Mouse (Mus musculus) MEL-GATA-1-ER (cell line): ENCODE measurements around the gene Eno4.
"Not testable (repeated sequence)": the region's sequence is repeated elsewhere in the genome, so short reads cannot be mapped to it uniquely, and the experiment has no call there.

ENCODE experiments used
- DNase-seq: peaks from one replicate; pipeline ENCODE4 v3.0.0-alpha.2; 2012; ENCODE audit warnings: low read depth; ENCODE audit errors: extremely low read depth

Eno4 gene

DNA sequence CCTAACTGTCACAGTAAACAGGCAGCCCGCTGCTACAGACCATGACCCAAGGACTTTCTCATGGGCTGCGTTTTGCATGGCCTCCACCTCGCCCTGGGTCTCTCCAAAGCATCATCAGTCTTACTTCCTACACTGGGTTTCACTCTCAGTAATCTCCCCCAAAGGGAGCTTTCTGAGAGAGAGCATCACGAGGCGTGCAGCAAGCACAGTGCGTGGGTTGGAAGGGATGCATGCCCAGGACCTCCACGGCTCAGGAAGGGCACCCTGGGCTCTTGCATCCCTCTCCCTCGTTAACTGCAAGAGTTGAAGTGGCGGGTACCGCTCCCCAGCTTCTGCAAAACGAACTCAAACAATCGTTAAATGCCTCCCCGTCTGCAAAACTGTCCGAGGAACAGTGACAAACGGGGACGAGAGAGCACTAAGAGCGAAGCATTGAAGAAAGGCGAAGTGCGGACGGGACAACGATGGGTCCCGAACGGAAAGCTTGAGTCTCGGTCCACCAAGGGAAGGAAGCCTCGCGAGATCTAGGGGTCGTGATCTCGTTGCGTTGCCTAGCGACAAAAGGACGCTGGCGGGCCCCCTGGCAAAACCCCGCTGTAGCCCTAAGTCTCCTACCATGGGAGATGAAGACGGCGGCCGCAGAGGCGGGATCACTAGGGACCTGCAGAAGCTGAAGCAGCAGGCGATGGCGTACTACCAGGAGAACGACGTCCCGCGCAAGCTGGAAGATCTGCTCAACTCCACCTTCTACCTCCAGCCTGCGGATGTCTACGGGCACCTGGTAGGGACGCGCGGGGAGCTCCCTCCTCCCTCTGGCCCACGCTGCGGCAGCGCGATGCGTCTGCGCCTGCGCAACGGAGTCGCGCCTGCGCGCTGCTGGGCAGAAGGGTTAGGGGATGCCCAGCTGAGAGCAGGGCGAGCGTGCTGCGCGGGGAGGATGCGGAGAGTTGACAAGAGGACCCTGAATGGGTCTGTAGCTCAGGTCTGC is at the start of gene Eno4, which contains the start of gene Hspa12a:
Eno4 (plus strand) TSS at position 585 of the 988 bp plus-strand sequence.
Hspa12a (minus strand) TSS at position 814 of the 988 bp plus-strand sequence.
- DNase-seq: no peak

DNA sequence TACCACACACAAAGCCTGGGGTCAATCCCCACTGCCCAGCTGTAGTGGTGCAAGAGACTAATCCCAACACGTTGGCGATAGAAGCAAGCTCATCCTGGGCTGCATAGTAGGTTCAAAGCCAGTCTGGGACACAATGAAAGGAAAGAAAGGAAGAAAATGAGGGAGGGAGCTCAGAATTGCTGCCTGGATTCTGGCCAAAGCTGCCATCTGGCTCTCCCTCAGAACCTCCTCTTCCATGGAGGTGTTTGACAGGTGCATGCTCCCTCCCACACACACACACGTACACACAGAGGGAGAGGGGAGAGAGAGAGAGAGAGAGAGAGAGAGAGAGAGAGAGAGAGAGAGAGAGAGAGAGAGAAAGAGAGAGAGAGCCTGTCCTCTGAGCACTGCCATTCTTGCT is 47.0 kb upstream of the Eno4 start:
- no peak for DNase-seq

DNA sequence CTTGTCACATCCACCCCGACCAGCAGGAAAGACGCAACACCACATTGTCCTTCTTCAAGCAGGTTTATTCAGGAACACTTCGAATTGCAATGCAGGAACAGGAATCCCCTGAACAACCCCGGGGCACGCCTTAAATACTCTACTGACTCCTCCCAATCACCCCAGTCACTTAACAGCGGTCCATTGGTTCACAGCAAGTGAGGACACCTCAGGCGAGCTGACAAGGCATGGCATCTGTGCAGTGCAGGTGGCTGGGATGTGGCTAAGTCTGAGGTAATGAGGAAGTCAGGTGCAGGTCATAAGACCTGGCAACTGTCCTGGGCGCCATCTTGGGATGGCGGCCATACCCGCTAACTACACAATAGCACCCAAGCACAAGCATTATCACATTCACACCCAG is 42.8 kb upstream of the Eno4 start:
- DNase-seq: not testable (repeated sequence)

DNA sequence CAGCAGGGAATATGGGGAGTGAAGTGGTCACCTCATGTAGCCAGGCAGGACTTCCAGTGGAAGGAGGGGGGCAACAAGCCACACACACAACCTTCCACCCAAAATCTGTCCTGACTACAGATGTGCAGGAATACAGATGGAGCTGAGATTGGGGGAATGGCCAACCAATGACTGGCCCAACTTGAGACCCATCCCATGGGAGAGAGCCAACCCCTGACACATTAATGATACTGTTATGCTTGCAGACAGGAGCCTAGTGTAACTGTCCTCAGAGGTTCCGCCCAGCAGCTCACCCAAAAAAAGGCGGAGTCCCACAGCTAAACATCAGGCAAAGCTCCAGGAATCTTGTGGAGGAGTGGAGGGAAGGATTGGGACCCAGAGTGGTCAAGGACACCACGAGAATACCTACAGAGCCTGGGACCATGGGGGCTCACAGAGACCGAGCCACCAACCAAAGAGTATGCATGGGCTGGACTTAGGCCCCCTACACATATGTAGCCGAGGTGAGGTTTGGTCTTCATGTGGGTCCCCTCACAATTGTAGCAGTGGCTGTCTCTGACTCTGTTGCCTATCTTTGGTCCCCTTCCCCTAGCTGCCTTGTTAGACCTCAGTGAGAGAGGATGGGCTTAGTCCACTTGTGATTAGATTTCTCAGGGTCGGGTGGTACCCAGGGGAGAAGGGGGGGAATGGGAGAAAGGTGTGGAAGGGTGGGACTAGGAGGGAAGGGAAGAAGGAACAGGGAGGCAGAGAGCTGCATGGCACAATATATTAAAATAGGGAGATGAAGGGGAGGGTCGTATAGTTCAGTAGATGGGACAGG is 39.9 kb upstream of the Eno4 start:
- no peak for DNase-seq

DNA sequence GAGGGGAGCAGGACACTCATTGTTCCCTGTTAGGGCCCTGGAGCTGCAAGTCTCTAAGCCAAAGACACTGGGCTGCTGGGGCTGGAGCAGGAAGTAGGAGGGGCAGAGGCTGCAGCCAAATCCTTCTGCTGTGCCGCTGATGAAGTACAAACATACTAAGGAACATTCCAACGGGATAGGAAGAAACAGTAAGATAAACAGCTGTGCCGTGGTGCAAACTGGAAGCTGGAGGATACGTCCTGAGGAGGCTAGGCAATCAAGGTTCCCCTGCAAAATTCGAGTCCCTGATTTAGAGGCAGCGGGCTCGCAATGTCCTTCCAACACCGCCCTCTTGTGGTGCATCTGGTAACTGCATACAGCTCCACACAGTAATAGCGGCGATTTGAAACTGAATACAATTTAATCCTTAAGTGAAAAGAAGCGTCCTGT is 39.3 kb upstream of the Eno4 start:
- DNase-seq: peak; percentile 18

DNA sequence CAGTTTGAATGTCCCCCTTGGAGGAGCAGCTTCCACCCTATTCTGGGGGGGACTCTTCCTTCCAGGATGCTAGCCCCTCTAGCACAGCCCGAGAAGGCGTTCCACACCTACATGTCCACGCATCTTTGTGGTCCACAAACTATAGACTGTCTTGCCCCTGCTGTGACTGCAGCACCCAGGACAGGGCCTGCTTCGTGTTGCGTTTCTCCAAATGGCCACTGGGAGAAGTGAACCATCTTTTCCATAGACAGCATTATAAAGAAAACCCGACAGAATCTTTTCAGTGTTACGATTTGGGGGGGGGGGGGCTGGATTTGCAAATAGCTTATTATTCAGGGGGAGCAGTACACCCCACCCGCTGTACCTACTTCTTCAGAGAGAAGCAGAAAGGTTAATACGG is 36.5 kb upstream of the Eno4 start:
- DNase-seq: no peak

DNA sequence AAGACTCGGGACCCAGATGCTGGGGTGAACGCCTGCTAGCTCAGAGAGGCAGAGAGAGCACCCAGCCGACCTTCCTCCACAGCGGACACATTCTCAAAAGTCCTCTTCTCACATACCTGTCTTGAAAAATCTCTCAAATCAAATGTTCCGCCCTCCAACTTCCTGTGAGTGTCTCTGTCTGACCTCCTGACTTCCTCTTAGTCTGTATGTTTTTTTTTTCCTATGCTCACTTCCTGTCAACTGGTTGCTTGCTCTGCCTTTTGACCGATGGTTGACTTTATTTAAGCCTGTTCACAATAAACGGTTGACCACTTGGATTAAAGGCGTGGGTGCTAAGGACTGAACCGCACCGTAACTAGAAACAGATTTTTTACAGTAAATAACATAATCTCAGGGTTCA is 35.2 kb upstream of the Eno4 start:
- no peak for DNase-seq

DNA sequence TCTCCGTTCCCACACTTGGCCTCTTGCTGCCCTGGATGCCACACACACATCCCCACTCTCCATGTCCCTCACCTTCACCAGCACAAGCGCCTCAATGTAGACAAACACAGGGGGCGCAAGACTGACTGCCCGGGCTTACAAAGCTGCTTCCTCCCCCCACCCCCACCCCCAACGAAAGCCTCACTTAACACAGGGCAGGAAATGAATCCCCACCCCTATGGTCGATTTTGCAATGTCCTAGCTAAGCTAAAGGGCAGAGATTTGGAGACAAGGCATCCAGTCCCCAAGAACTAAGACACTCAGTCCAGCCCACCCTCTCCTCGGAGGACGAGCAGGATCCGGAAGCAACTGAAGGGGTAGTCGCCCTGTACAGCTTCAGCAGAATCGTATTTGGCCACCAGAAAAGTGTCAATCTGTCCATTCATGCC is 32.3 kb upstream of the Eno4 start:
- peak; percentile 18 for DNase-seq

DNA sequence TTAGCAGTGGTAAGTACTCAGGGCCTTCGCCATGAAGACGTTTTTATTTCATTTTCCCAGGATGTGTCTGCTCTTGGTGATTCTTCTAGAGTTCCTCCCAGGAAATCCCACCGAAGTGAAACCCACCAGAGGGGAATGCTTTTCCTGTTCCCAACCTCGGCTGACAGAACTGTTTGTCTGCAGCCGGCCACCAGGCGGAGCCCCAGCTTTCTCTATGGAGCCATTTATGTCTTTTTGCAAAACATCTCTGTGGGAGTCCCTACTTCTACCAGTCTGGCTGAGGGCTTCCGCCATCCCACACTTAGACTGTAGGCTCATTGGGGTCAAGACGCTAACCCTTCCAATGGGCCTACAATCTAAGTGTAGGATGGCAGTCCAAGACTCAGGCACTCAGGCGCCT is 31.8 kb upstream of the Eno4 start:
- DNase-seq: peak; percentile 11

DNA sequence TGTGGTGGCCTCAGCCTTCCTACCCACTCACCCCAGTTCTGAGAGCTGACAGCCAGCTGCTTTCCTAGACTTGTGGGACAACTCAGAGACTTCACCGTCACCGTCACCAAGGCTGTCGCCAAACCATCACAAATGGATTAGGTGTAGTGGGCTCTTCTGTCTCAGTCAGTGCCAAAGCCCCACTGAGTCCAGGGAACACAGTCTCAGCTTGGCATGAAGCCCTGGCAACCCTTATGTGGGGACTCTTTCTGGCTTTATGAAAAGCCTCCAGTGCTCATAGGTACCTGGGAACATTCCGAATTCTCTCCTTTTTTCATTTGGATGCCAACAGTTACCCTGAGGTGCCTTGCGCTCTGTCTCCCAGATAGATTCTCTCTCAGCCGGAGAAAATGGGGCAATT is 29.9 kb upstream of the Eno4 start:
- DNase-seq: no peak

DNA sequence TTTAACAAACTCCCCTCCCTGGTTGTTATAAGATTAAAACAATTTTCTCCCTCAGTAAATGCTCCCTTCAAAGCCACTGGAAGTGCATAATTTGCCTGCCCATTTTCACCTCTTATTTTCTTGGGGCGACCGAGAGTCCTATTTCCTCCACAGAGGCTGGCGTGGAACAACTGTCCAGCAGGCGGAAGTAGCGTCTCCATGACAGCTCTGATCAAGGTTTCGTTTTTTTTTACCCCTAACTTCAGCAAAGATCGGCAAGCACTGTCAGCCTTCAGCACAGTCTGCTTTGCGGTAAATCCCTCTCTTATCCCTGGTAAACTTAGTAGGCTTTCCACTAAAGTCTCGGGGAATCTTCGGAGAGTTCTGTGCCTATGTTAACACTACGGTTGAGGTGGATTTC is 24.6 kb upstream of the Eno4 start:
- DNase-seq: no peak

DNA sequence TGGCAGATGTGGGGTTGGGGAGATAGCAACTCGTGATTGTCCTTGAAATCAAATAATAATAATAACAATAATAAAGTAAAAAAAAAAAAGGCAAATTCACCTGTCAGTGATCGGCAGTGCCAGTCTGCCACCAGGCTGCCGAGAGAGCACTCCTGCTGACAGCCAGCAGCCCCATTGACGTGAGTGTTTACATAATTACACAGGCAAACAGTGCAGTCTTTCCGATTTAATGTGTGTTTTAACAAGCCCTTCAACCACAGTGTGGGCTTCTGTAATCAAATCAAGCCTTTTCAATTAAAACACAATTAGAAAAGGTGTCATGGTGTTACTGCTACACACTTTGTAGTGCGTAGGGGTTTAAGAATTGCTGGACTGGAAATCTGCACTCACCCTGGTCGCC is 24.1 kb upstream of the Eno4 start:
- no peak for DNase-seq

DNA sequence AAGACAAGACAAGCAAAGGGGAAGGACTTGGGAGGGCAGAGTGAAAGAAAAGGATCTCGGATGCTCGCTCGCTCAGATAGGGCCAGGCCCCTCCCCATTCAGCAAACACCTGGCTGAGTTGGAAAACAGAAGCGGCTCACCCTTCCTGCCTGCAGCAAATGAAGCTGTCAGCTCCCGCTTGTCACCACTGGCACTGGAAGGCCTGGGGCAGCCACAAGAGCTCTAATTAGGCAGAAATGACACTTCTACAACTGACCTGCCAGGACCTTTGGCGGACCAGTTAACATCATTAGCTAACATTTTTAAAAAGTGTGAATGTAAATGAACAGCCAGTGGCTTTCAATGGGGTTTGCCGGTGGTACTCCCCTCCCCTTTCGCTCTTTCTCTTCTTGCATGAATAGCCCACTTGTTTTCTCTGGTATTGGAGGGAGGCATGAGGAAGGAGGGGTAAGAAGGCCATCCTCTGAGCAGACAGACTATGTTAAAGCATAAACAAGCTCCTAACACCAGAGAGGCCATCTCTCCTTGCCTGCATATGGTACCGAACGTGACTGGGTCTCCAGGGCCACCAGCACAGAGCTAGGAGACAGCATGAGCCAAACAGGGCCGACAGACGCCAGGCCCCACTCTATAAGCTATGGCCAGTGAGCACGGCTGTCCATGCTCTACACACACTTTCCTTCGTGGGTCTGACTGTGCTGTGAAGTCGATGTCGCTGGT is 12.0 kb upstream of the Eno4 start:
- no peak for DNase-seq

DNA sequence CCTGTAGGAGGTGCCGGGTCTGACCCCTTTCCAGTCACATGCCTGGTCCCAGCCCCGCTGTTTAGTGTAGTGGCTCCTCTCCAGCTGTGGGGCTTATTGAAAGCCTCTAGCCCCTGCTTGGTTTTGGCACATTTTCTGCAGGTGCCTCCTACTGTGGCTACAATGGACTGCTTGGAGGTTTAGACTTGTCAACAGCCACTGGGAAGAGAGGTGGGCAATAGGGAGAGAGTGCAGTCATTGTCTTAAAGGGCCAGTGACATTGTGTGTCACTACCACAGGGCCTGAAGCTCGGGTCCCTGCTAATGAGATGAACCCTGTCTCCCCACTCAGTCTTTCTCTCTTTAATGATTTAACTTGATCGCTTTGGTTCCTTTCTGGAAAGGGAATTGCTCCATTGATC is 10.2 kb upstream of the Eno4 start:
- DNase-seq: no peak

DNA sequence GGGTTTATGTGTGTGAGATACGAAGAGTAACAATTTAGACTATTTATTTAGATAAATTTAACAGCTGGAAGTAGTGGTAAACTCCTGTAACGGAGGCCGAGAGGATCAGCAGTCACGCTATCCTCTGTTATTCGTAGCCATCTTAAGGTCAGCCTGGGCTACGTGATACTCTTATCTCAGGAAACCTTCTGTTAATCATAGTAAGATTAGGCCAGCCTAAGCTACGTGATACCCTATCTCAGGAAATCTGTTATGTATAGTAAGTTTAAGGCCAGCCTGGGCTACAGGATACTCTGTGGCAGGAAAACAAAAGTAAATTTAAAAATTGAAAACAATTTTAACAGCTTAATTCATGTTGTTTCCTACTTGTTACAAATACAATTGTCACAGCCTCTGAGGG is 2.7 kb downstream of the Eno4 start:
- DNase-seq: no peak

DNA sequence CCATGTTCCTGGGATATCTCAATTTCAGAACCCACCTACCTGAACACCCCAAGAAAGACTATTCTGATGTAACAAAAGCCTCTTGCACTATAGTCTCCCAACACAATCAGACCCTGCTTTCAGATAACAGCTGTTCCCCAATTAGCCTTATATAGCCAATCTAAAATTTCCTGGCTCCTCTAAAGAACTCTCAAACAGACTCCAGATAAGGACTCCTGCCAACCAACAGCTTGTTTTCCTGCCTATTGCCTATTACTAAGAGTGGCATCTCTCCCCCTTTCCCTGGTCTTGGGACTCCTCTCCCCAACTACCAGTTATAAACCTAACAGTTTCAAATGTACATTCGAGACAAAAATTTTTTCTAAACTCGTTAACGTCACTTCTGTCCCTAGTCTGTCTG is 8.3 kb downstream of the Eno4 start:
- no peak for DNase-seq

DNA sequence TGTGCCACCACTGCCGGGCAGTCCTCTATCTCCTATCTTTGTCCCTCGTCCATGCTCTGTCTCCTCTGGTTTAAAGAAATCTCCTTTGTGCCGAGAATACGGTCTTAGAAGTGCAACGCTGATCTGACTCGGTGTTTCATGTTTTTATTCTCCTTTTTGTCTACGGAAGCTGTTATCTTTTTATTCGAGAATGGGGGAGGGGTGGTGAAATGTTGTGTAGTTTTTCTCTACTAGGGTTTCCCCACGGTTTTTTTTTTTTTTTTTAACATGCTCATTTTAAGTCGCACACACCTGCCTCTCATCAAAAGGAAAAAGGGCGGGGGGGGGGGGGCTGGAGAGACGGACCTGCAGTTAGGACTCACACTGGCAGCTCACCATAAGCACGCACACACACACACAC is 9.0 kb downstream of the Eno4 start:
- DNase-seq: peak; percentile 3

DNA sequence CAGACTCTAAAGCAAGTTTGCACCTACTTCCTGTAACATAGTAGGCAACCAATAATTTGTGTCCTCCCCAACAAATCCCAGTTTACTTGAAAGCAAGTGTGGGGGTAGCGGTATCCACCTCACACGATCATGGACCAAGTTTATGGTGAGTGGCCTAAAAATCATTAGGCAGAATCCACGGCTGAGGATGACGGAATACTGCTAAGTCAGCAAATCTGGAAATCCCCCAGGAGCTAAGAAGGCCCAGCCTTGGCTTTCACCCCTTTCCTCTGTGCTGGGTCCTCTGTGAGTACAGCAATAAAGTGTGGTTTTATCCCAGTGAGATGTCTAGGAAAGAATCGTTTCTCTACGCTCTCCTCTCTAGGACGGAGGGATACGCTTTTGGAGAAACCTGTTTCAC is 11.6 kb downstream of the Eno4 start:
- DNase-seq: no peak

DNA sequence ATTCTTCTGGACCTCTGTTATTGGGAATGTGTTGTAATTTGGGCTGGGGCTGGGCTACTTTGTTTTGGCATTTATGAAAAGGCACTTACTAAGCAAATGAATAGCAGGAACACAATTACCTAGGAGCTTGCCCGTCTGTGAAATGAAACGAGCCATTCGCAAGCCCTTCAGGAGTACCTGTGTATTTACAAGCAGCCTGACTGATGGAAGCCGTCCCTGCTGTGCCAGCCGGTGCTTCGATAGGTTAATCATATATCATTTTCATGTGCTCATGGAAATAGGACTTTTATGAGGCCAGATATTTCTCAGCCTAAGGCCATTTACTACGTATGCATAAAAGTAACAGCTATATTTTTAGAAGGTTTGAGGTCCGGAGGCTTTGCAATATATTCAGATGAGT is 19.8 kb downstream of the Eno4 start:
- no peak for DNase-seq

DNA sequence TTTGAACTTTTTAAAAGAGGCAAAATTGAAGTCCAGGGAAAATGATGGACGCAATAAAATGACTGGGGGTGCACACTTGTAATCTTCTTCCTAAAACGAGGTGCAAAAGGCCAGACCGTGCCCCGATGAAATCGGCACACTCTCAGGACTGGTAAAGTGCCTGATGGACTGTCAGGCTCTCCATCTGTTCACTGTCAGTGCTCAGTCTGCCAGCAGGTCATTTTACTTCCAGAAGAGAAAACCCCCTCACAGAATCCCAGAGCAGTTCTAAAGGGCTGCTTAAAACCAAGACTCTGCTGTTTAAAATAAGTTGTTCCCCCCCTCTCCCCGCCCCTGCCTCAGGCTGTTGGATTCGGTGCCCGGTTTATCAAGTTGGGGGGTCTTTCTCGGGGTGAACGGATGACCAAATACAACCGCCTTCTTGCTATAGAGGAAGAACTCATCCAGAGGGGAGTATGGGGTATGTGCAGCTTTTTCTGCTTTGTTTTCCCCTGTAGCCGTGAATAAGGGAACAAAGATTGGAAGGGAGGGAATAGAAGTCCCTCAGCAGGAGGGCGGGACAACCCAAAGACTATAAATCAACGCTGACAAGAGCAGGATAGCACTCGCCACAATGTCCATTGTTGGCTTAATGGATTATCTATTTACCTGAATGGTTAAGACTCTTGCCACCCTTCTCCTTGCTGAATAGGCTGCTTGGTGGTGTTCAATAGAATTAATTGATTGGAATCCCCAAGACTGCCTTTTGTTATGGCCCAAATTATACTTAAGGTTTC is 25.7 kb downstream of the Eno4 start:
- no peak for DNase-seq

DNA sequence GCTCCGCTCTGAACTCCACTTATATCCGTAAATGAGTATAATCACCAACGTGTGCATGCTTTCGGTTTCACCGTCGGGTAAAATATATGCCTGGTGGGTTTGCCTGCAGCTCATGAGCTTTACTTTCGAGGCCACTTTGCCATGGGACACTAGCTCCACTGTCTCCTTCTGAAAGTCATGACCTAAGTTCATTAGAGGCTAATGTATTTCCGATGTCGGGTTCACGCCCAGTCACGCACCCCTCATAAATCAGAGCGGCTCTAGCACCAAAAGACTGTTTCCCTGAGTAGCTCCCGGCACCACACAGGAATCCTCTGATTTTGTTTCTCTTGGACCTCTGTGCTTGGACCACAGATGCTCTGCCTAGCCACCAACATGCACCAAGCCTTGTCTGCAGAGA is 27.6 kb downstream of the Eno4 start:
- DNase-seq: no peak
